Mouse (Mus musculus) kidney, postnatal 0 days (tissue): ENCODE measurements around the gene Zmynd8. TPM values are rescaled to one million over a fixed set of nuclear protein-coding genes. Genes with fewer than 3 reads are reported as not detected.

ENCODE experiments used
- ATAC-seq: fragments of 200-750 bp; cut with Nextera tagmentation; replicated peaks from 2 replicates; pipeline ENCODE4 v1.8.0; 2017; ENCODE audit warnings: low read depth, moderate number of reproducible peaks, moderate TSS enrichment, moderate library complexity; ENCODE audit not compliant: low FRiP score
- DNase-seq: peaks from one replicate; pipeline ENCODE4 v3.0.0-alpha.2; 2016; ENCODE audit warnings: low spot score
- H3K27ac ChIP-seq: fragments of 300-500 bp; sonication (generic); 2 replicates; pipeline ENCODE4 v1.5.1; 2014; ENCODE audit warnings: mild to moderate bottlenecking
- H3K27me3 ChIP-seq: fragments of 300-500 bp; sonication (generic); 2 replicates; pipeline ENCODE4 v1.6.1; 2014; ENCODE audit warnings: low read length, mixed read lengths; ENCODE audit not compliant: insufficient read depth
- H3K36me3 ChIP-seq: fragments of 300-500 bp; sonication (generic); 2 replicates; pipeline ENCODE4 v1.6.1; 2014; ENCODE audit warnings: low read length, mixed read lengths; ENCODE audit not compliant: insufficient read depth
- H3K4me1 ChIP-seq: fragments of 300-500 bp; sonication (generic); replicated peaks from 2 replicates; pipeline ENCODE4 v1.6.1; 2014; ENCODE audit warnings: antibody characterized with exemption, low read length, mixed read lengths; ENCODE audit not compliant: insufficient read depth
- H3K4me2 ChIP-seq: fragments of 300-500 bp; sonication (generic); 2 replicates; pipeline ENCODE4 v1.6.1; 2014; ENCODE audit warnings: mild to moderate bottlenecking, low read length, moderate library complexity, mixed read lengths
- H3K4me3 ChIP-seq: fragments of 300-500 bp; sonication (generic); replicated peaks from 2 replicates; pipeline ENCODE4 v1.5.1; 2014; ENCODE audit warnings: low read depth, low read length
- H3K9ac ChIP-seq: fragments of 300-500 bp; sonication (generic); 2 replicates; pipeline ENCODE4 v1.6.1; 2014; ENCODE audit warnings: low read depth, low read length
- H3K9me3 ChIP-seq: fragments of 300-500 bp; sonication (generic); replicated peaks from 2 replicates; pipeline ENCODE4 v1.6.1; 2016; ENCODE audit warnings: low read length, inconsistent platforms, mixed read lengths
- CTCF ChIP-seq: IDR thresholded peaks from 2 replicates; pipeline ENCODE4 v1.5.1; 2016; ENCODE audit warnings: antibody characterized with exemption, low read depth, mild to moderate bottlenecking, moderate library complexity
- WGBS: fragments of 180-500 bp; shearing (Covaris S2); extraction: QIAGEN DNeasy Blood & Tissue Kit; methylation state at CpG from one replicate; pipeline ENCODE4 v1.1.7; 2014; 5-methylcytosine and 5-hydroxymethylcytosine counted together
- polyA plus RNA-seq: library from polyadenylated mRNA; unstranded; fragments of >200 nt; fragmentation: Nextera tagmentation; extraction: Ambion mirVana; gene quantifications from 2 replicates; pipeline ENCODE4 v1.2.1, GENCODE M21; 2015

The Zmynd8 gene
- polyA plus RNA-seq, 1 experiment from 2014 or later, result 39.6 TPM

DNA sequence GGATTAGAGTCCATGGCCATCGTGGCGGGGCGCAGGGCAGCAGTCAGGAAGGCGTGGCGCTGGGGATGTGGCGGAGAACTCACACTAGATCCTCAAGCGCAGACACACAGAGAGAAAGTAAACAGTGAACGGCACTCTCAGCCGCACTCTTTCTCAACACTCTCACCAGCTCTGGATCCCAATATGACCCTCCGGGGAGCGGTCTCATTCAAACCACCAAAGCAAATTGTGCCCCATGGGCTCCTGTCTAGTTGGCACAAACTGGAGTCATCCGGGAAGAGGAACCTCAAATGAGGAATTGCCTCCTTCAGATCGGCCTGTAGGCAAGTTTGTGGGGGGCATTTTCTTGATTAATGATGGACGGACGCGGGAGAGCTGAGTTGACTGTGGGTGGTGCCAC, 28.9 kb upstream of the Zmynd8 start:
- DNase-seq (no peak), ATAC-seq (no peak)
- Histone ChIP-seq H3K9ac (no peak overlapping the region), H3K4me3 (no peak overlapping the region), H3K27ac (no peak overlapping the region), H3K27me3 (no peaks in the 10 kb centered on the region), H3K36me3 (no peaks in the 10 kb centered on the region), H3K4me2 (no peak overlapping the region), H3K9me3 (no peaks in the 10 kb centered on the region), H3K4me1 (no peaks in the 10 kb centered on the region)
- TF ChIP-seq CTCF, result no peak
- WGBS, result 96% methylated on average over 16 of the region's 16 CpGs

DNA sequence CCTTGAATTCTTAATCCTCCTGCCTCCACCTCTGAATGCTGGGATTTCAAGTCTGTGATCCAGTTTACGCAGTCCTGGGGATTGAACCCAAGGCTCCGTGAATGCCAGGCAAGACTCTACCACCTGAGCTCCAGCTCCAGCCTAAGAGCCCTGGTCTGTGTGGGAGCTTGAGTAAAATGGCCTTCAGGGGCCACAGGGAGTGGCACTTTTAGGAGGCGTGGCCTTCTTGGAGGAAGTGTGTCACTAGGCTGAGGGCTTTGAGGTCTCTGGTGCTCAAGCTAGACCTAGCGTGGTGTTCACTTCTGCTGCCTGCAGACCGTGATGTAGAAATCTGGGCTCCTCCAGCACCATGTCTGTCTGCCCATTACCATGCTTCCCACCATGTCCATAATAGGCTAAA, 27.4 kb upstream of the Zmynd8 start:
- 91% methylated on average over 5 of the region's 5 CpGs for WGBS
- Histone ChIP-seq H3K27ac (no peak overlapping the region), H3K4me2 (no peak overlapping the region), H3K4me1 (no peaks in the 10 kb centered on the region), H3K36me3 (no peaks in the 10 kb centered on the region), H3K9me3 (no peaks in the 10 kb centered on the region), H3K4me3 (no peak overlapping the region), H3K9ac (no peak overlapping the region), H3K27me3 (no peaks in the 10 kb centered on the region)
- DNase-seq, result no peak
- no peak for TF ChIP-seq CTCF
- no peak; the same call in 1 of the 2 replicates for ATAC-seq

DNA sequence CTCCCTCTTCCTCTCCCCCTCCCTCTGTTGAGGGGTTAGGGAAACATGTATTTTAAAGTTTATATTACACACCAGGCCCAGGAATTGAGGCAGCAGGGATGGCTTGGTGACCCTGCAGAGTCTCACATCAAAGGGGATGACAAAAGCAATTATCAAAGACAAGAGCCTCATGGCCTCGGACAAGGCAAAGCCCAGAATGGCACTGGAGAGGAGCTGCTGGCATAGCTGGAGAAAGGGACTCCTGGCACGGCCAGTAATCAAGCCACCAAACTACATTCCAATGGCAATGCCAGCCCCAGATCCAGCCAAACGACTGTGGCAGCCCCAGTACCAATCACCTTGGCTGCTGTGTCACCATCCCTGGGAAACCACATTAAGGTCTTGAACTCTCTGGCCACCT, 26.3 kb upstream of the Zmynd8 start:
- Histone ChIP-seq H3K9me3 (no peaks in the 10 kb centered on the region), H3K27ac (no peak overlapping the region), H3K4me1 (no peaks in the 10 kb centered on the region), H3K36me3 (no peaks in the 10 kb centered on the region), H3K9ac (no peak overlapping the region), H3K4me2 (no peak overlapping the region), H3K27me3 (no peaks in the 10 kb centered on the region), H3K4me3 (no peak overlapping the region)
- no peak for TF ChIP-seq CTCF
- ATAC-seq, result no peak
- DNase-seq, result no peak
- WGBS, result 29% methylated on average over 3 of the region's 3 CpGs

DNA sequence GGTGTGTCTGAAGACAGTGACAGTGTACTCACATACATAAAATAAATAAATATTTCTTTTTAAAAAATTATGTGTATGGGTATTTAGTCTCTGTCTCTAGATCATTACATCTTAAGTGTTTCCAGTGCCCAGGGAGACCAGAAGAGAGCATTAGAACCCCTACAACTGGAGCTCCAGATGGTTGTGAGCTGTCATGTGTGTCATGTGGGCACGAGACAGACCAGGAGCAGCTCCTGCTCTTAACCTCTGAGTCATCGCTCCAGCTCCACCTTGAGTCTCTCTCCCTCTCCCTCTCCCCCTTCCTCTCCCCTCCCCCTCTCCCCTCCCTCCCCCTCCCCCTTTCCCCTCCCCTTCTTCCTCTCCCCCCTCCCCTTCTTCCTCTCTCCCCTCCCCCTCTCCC, 25.9 kb upstream of the Zmynd8 start:
- Histone ChIP-seq H3K36me3 (no peaks in the 10 kb centered on the region), H3K27me3 (no peaks in the 10 kb centered on the region), H3K4me1 (no peaks in the 10 kb centered on the region), H3K4me3 (no peak overlapping the region), H3K9ac (no peak overlapping the region), H3K9me3 (no peaks in the 10 kb centered on the region), H3K4me2 (no peak overlapping the region), H3K27ac (no peak overlapping the region)
- 39% methylated on average over 2 of the region's 2 CpGs for WGBS
- TF ChIP-seq CTCF, result no peak
- DNase-seq (no peak), ATAC-seq (no peak)

DNA sequence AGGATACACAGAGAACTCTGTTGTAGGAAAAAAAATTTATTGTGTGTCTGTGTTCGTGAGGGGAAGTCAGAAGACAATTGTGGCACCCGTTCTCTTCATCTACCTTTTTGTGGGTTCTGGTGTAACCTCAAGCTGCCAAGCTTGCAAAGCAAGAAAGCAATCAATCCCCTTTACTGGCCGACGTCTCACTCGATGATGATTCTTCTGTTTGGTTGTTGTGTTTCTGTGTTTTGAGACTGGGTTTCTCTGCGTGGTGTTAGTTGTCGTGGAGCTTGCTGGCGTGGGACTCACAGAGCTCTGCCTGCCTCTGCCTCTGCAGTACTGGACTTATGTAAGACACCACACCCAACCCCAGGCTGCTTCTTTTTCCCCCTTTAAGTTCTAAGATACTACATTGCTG, 24.9 kb upstream of the Zmynd8 start:
- no peak overlapping the region for H3K4me2 ChIP-seq
- no peak overlapping the region for H3K27ac ChIP-seq
- H3K9me3 ChIP-seq, result no peaks in the 10 kb centered on the region
- H3K9ac ChIP-seq, result no peak overlapping the region
- no peaks in the 10 kb centered on the region for H3K4me1 ChIP-seq
- no peak for ATAC-seq
- H3K4me3 ChIP-seq, result no peak overlapping the region
- no peak for DNase-seq
- 89% methylated on average over 8 of the region's 8 CpGs for WGBS
- no peak for TF ChIP-seq CTCF
- no peaks in the 10 kb centered on the region for H3K36me3 ChIP-seq
- H3K27me3 ChIP-seq, result no peaks in the 10 kb centered on the region

DNA sequence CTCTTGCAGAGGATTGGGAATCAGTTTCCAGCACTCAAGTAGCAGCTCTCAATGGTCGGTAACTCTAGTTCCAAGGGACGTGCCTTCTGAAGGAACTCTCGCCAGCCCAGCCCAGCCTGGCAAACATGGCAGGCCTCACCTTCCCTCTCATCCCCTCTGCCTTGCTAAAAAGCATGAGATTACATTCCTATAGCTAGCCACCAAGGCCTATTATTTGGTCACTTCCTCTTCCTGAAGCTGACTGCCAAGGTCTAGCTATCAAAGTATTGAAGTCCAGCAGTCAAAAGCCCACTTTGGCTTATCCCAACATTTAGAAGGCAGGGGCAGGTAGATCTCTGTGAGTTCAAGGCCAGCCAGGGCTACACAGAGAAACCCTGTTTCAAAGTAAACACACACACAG, 24.2 kb upstream of the Zmynd8 start:
- WGBS, result 77% methylated on average over 3 of the region's 3 CpGs
- no peaks in the 10 kb centered on the region for H3K36me3 ChIP-seq
- DNase-seq (no peak), ATAC-seq (no peak)
- no peak overlapping the region for H3K4me3 ChIP-seq
- TF ChIP-seq CTCF, result no peak
- no peak overlapping the region for H3K27ac ChIP-seq
- no peaks in the 10 kb centered on the region for H3K27me3 ChIP-seq
- no peaks in the 10 kb centered on the region for H3K4me1 ChIP-seq
- no peak overlapping the region for H3K4me2 ChIP-seq
- H3K9me3 ChIP-seq, result no peaks in the 10 kb centered on the region
- no peak overlapping the region for H3K9ac ChIP-seq

DNA sequence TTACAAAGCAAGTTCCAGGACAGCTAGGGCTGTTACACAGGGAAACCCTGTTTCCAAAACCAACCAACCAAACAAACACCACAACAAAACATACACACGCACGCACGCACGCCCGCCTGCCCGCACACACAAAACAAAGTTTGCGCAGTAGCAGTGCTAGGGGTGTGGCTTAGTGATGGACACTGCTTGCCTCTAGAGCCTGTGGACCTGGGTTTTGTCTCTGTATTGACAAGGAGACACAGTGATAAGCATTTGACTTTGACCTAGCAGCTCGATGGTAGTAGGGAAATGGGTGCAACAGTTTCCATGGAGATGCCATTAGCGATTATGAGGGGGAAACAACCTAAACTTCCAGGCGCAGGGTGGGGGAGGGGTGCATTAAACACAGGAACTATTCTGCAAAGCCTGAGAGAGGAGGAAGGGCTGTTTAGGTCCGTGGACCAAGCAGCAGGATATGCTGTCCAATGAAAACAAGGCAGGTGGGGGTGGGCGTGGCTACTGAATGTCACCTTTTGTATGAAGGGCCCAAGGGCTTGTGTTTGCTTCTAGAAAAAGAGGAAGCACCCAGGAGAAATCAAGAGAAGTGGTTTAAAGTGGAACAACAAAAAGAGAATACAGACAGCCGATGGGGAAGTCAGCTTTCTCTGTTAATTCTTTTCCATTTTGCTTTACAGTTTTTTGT, 23.4 kb upstream of the Zmynd8 start:
- Histone ChIP-seq H3K9me3 (no peaks in the 10 kb centered on the region), H3K4me2 (no peak overlapping the region), H3K9ac (no peak overlapping the region), H3K27me3 (no peaks in the 10 kb centered on the region), H3K4me3 (no peak overlapping the region), H3K27ac (peak overlapping the region; percentile 2; the same call in 1 of the 2 replicates), H3K36me3 (no peaks in the 10 kb centered on the region), H3K4me1 (no peaks in the 10 kb centered on the region)
- 63% methylated on average over 13 of the region's 13 CpGs for WGBS
- DNase-seq, result no peak
- no peak for ATAC-seq
- TF ChIP-seq CTCF, result no peak
